Mouse (Mus musculus) MEL (cell line): Measurements from ENCODE around the gene Rgs6. TPM values are rescaled to one million over a fixed set of nuclear protein-coding genes. Genes with fewer than 3 reads are reported as not detected.

ENCODE experiments used
- DNase-seq: peaks from one replicate; pipeline ENCODE4 v3.0.0; 2011; ENCODE audit warnings: low read depth, low spot score
- H3K27ac ChIP-seq: 2 replicates; pipeline ENCODE4 v1.5.1; 2012; ENCODE audit warnings: low read depth, mild to moderate bottlenecking, control low read depth, low read length, moderate library complexity; ENCODE audit not compliant: control insufficient read depth
- H3K27me3 ChIP-seq, 2 experiments: fragments of 150-350 bp in 1 of 2; sonication (generic) in 1 of 2; 2 replicates each; pipeline ENCODE4 v1.6.1; 2012; ENCODE audit warnings: low read length in 2 of 2, mild to moderate bottlenecking in 2 of 2, improper control_type of control experiment in 1 of 2, moderate library complexity in 1 of 2; ENCODE audit not compliant: insufficient read depth in 2 of 2, control insufficient read depth in 1 of 2
- H3K36me3 ChIP-seq, 2 experiments: 2 replicates each; pipeline ENCODE4 v1.6.1; 2012 to 2014; ENCODE audit warnings: low read length in 2 of 2, improper control_type of control experiment in 1 of 2, inconsistent platforms in 1 of 2, mild to moderate bottlenecking in 1 of 2; ENCODE audit not compliant: insufficient read depth in 2 of 2, control insufficient read depth in 1 of 2
- H3K4me1 ChIP-seq, 2 experiments: fragments of 150-350 bp in 1 of 2; sonication (generic) in 1 of 2; 2 replicates each; pipeline ENCODE4 v1.6.1; 2012; ENCODE audit warnings: low read length in 2 of 2, improper control_type of control experiment in 1 of 2, mild to moderate bottlenecking in 1 of 2; ENCODE audit not compliant: insufficient read depth in 2 of 2, control insufficient read depth in 1 of 2
- H3K4me3 ChIP-seq, 2 experiments: fragments of 150-350 bp in 1 of 2; sonication (generic) in 1 of 2; 2 replicates each; pipeline ENCODE4 v1.5.1; 2012; ENCODE audit warnings: low read depth in 2 of 2, low read length in 2 of 2, mild to moderate bottlenecking in 2 of 2, moderate library complexity in 2 of 2, control low read depth in 1 of 2, improper control_type of control experiment in 1 of 2; ENCODE audit not compliant: control insufficient read depth in 1 of 2, insufficient read depth in 1 of 2
- H3K79me2 ChIP-seq: 2 replicates; pipeline ENCODE4 v1.6.1; 2012; ENCODE audit warnings: mild to moderate bottlenecking, low read length, moderate library complexity; ENCODE audit not compliant: control insufficient read depth, poor library complexity, insufficient read depth
- H3K9ac ChIP-seq: 2 replicates; pipeline ENCODE4 v1.6.1; 2012; ENCODE audit warnings: low read depth, mild to moderate bottlenecking, control low read depth, low read length, moderate library complexity; ENCODE audit not compliant: control insufficient read depth, poor library complexity, severe bottlenecking
- H3K9me3 ChIP-seq: fragments of 150-350 bp; sonication (generic); replicated peaks from 2 replicates; pipeline ENCODE4 v1.6.1; 2012; ENCODE audit warnings: mild to moderate bottlenecking, low read length, improper control_type of control experiment, moderate library complexity; ENCODE audit not compliant: insufficient read depth
- CHD1 ChIP-seq: IDR thresholded peaks from 2 replicates; pipeline ENCODE4 v1.6.1; 2012; ENCODE audit warnings: low read depth, mild to moderate bottlenecking, inconsistent platforms, low read length, improper control_type of control experiment
- CTCF ChIP-seq, 3 experiments: IDR thresholded peaks in 2 of 3; conservative IDR thresholded peaks in 1 of 3; 2 replicates each; pipeline ENCODE4 v1.5.1; 2011 to 2012; ENCODE audit warnings: low read length in 3 of 3, low read depth in 2 of 3, mild to moderate bottlenecking in 2 of 3, improper control_type of control experiment in 1 of 3, inconsistent platforms in 1 of 3, mixed read lengths in 1 of 3, moderate library complexity in 1 of 3; ENCODE audit not compliant: control insufficient read depth in 1 of 3, insufficient read depth in 1 of 3, poor library complexity in 1 of 3, severe bottlenecking in 1 of 3
- EP300 ChIP-seq, 2 experiments: IDR thresholded peaks; 2 replicates each; pipeline ENCODE4 v1.6.1; 2011; ENCODE audit warnings: improper control_type of control experiment in 2 of 2, low read length in 2 of 2, low read depth in 1 of 2, mild to moderate bottlenecking in 1 of 2
- ETS1 ChIP-seq: IDR thresholded peaks from 2 replicates; pipeline ENCODE4 v1.6.1; 2012; ENCODE audit warnings: low read depth, mild to moderate bottlenecking, inconsistent platforms, low read length, improper control_type of control experiment, moderate library complexity
- MAX ChIP-seq: IDR thresholded peaks from 2 replicates; pipeline ENCODE4 v1.6.1; 2011; ENCODE audit warnings: low read length, improper control_type of control experiment
- MXI1 ChIP-seq: IDR thresholded peaks from 2 replicates; pipeline ENCODE4 v1.6.1; 2011; ENCODE audit warnings: mild to moderate bottlenecking, low read depth, low read length, improper control_type of control experiment
- MYB ChIP-seq: IDR thresholded peaks from 2 replicates; pipeline ENCODE4 v1.6.1; 2011; ENCODE audit warnings: mild to moderate bottlenecking, low read depth, low read length, improper control_type of control experiment
- NRF1 ChIP-seq: IDR thresholded peaks from 2 replicates; pipeline ENCODE4 v1.6.1; 2014; ENCODE audit warnings: low read depth, mild to moderate bottlenecking, inconsistent platforms, low read length, improper control_type of control experiment, moderate library complexity; ENCODE audit not compliant: poor library complexity, insufficient read depth, severe bottlenecking
- POLR2AphosphoS2 ChIP-seq: IDR thresholded peaks from 2 replicates; pipeline ENCODE4 v1.6.1; 2011; ENCODE audit warnings: low read length, improper control_type of control experiment
- RAD21 ChIP-seq: IDR thresholded peaks from 2 replicates; pipeline ENCODE4 v1.6.1; 2011; ENCODE audit warnings: mild to moderate bottlenecking, low read depth, low read length, improper control_type of control experiment
- SMC3 ChIP-seq: IDR thresholded peaks from 2 replicates; pipeline ENCODE4 v1.6.1; 2011; ENCODE audit warnings: low read depth, low read length, improper control_type of control experiment
- TBP ChIP-seq: IDR thresholded peaks from 2 replicates; pipeline ENCODE4 v1.8.0; 2011; ENCODE audit warnings: low read depth, low read length, improper control_type of control experiment
- ZC3H11A ChIP-seq: IDR thresholded peaks from 2 replicates; pipeline ENCODE4 v1.6.1; 2012; ENCODE audit warnings: low read depth, mild to moderate bottlenecking, inconsistent platforms, low read length, improper control_type of control experiment
- ZNF384 ChIP-seq: IDR thresholded peaks from 2 replicates; pipeline ENCODE4 v1.6.1; 2012; ENCODE audit warnings: low read depth, mild to moderate bottlenecking, inconsistent platforms, low read length, improper control_type of control experiment
- polyA plus RNA-seq, 2 experiments: library from polyadenylated mRNA; stranded (reverse) in 1 of 2; unstranded in 1 of 2; fragments of >175 nt in 1 of 2; fragments of >200 nt in 1 of 2; gene quantifications; 2 replicates each; pipeline versions ENCODE4 v1.2.1 to v1.2.4; 2012; ENCODE audit warnings: low replicate concordance in 2 of 2, low read depth in 1 of 2; ENCODE audit not compliant: insufficient read length in 2 of 2, insufficient read depth in 1 of 2, missing spikeins in 1 of 2
- total RNA-seq: library from RNA; depleted of rRNA; stranded (reverse); fragments of 300-350 nt; gene quantifications from 2 replicates; pipeline ENCODE4 v1.2.3, GENCODE M21; 2012

Rgs6 gene
- total and polyA plus RNA-seq, 3 experiments: not detected

DNA sequence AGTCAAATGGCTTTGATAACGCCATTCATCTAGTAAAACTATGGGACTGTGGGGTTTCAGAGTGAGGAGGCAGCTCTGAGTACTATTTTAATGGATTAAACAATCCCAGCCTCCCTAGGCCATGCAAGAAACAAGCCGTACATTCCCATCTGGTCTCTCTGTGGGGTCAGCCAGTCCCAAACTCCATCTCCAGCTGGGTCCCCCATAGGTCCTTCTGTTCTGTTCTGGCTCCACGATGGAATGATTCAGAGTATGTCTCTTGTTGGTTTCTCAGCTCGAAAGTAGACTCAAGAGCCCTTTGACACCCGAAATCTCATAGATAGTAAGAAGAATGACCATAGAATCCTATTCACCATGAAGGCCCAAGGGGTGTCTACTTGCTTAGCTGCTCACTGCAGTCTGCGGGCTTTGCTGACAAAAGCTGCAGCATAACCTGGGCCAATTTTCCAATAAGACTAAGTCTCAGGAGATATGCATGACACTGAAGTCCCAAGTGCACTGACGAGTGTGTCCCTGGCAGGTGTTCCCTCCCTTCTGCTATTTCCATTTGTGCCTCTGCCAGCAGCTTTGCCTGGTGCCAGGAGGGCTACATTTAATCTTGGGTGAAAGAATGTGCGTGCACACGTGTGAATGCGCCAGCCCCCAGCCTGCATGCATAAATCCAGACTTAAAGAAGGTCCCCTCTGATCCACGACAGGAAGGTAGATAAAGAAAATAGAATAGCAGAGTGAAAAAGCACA is 522.0 kb downstream of the Rgs6 start:
- no peak for TF ChIP-seq CHD1
- Histone ChIP-seq H3K4me3 (no peak overlapping the region), H3K79me2 (no peaks in the 10 kb centered on the region), H3K27ac (no peak overlapping the region), H3K4me1 (peaks cover 8 to 20% of the 10 kb centered on the region in 2 experiments), H3K27me3 (no peaks in the 10 kb centered on the region), H3K36me3 (peaks cover 0 to 8% of the 10 kb centered on the region in 2 experiments; a peak in 2 of 4 replicates), H3K9ac (no peak overlapping the region), H3K9me3 (no peaks in the 10 kb centered on the region)
- DNase-seq: no peak

DNA sequence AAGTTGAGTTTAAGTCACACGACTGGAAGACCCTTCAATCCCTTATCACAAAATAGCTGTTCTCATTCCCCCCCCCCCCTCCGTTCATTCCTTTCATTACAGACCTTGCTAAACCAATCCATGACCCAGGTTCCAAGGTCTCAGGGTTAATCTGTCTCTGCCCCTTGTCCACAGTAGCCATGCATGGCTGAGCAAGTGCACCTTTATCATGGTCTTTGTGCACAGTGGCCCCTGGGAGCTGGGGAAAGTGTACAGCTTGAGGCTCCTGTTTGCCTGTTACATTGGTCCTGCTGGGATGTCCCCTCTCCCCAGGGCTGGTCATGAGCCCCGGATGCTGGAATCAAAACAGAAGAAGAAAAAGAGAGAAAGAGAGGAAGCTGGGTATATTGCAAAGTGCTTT is 522.6 kb downstream of the Rgs6 start:
- peaks cover 0 to 8% of the 10 kb centered on the region in 2 experiments; a peak in 2 of 4 replicates for H3K36me3 ChIP-seq
- H3K4me1 ChIP-seq: peaks cover 8 to 19% of the 10 kb centered on the region in 2 experiments
- H3K9me3 ChIP-seq: no peaks in the 10 kb centered on the region
- H3K9ac ChIP-seq: no peak overlapping the region
- H3K79me2 ChIP-seq: no peaks in the 10 kb centered on the region
- H3K27me3 ChIP-seq: no peaks in the 10 kb centered on the region
- TF ChIP-seq POLR2AphosphoS2: no peak
- no peak for TF ChIP-seq EP300 (IDR thresholded peaks at IDR 0.05; ENCODE audit: low read depth in 1 of 2, low read length in 2 of 2)
- no peak for TF ChIP-seq ETS1
- TF ChIP-seq MXI1: no peak
- no peak for TF ChIP-seq MAX
- H3K4me3 ChIP-seq: no peak overlapping the region
- H3K27ac ChIP-seq: no peak overlapping the region
- no peak for DNase-seq

DNA sequence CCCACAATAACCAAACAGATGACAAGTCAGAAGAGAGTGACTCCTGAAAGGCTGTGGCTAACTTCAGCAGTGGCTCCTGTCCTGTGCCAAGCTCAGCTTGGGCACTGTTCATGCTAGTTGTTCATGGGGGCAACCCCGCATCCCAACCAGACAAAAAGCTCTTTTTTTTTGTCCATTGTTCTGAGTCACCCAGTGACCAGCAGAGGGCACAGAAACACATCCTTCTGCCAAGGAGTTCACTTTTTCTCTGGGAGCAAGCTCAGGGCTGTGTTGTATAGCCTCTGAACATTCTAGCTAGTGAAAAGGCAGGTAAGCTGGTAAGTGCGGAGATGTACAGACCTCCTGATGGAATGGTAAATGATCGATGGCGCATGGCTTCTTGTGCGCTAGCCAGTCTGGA is 524.2 kb downstream of the Rgs6 start:
- TF ChIP-seq SMC3 (peak; percentile 86), POLR2AphosphoS2 (no peak), TBP (0 out of 2 replicates have a peak, but pooled peaks have one; percentile 20), NRF1 (no peak), ZNF384 (peak; percentile 77), MYB (no peak), RAD21 (peak; percentile 68), ZC3H11A (peak; percentile 77), CTCF (IDR thresholded peaks at IDR 0.05 in 2 of 3, conservative IDR thresholded peaks at IDR 0.05 in 1 of 3; ENCODE audit: control insufficient read depth in 1 of 3, insufficient read depth in 1 of 3, low read depth in 2 of 3, low read length in 3 of 3, poor library complexity in 1 of 3, severe bottlenecking in 1 of 3) (peak; percentile 37 to 76 (median 55); a peak in 5 of 6 replicates)
- peak; percentile 50 for DNase-seq
- H3K27ac ChIP-seq: no peak overlapping the region
- H3K27me3 ChIP-seq: no peaks in the 10 kb centered on the region
- H3K36me3 ChIP-seq: peaks cover 0 to 3% of the 10 kb centered on the region in 2 experiments; a peak in 1 of 4 replicates
- H3K4me3 ChIP-seq: no peak overlapping the region
- H3K9me3 ChIP-seq: no peaks in the 10 kb centered on the region
- H3K79me2 ChIP-seq: no peaks in the 10 kb centered on the region
- no peak overlapping the region for H3K9ac ChIP-seq
- peaks cover 8 to 9% of the 10 kb centered on the region in 2 experiments; a peak in 3 of 4 replicates for H3K4me1 ChIP-seq
